Mouse (Mus musculus) spleen, postnatal 10 days (tissue): ENCODE measurements around the gene Nod1.

ENCODE experiments used
- DNase-seq, 2 experiments: peaks; one replicate each; pipeline ENCODE4 v3.0.0; 2021 to 2022; ENCODE audit warnings: low spot score in 2 of 2

Gene Nod1

DNA sequence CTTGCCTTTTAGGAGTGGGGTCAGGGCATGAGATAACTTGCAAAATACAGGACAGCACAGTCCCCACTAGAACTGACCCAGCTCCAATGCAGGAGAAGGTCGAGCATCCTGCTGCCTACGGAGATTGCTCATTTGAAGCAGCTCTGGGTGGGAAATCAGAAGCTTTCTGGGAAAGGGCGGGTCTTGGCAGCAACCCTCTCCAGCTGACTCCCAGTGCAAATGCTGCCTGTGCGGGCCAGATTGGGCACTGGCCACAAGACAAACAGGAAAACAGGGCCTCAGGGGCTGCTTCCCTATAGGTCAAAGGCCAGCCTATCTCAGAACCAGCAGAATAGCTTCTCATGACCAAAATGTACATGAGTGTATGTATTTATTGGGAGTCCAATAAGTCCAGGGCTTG, 32.8 kb downstream of the Nod1 start:
- no peak for DNase-seq

DNA sequence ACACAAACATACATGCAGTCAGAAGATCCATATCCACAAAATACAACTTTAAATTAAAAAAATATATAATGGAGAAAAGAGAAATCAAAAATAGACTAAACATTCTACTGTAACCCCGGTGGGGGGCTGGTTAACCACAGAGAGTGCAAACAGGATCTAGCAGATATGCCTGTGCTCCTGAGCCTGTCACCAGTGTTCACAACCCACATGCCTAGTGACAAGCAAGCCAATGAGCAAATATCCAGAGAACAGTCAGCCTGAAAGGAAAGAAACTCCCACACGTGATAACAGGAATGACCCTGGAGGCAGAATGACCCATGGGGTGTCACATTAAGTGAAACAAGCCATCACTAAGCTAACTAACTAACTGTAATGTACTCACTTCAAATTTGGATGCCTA, 35.9 kb downstream of the Nod1 start:
- DNase-seq = no peak

DNA sequence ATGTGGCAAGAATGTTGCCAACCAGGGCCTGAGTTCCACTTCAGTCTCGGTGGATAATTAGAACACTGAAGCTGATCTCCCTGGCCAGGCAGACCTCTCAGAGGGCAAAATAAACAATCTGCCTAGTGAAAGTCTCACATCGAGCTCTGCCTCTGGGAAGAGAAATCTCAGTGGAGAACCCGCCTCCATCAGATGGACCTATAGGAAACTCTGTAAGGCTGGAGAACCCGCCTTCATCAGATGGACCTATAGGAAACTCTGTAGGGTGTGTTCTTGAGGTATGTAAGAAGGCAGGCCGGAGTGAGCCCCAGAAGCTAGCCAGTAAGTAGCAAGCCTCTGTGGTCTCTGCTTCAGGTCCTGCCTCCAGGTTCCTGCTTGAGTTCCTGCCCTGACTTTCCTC, 37.5 kb downstream of the Nod1 start:
- DNase-seq = no peak

DNA sequence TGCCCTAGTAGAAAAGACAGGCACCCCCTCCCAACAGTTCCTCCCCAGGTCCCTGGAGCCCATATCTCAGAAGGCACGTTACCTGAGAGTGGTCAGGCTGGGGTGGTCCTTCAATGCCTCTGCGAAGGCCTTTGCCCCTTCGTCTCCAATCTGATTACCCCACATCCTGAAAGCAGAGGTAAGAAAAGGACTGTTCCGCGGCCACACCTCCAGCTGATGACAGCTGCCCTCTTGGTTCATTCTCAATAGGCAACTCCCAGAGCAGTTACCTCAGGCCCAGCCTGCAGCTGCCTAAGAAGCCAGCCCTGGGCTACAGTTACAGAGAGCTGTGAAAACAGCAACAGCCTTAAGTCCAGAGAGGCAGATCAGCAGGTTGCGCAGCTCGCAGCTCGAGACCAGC, 38.1 kb downstream of the Nod1 start:
- no peak for DNase-seq

DNA sequence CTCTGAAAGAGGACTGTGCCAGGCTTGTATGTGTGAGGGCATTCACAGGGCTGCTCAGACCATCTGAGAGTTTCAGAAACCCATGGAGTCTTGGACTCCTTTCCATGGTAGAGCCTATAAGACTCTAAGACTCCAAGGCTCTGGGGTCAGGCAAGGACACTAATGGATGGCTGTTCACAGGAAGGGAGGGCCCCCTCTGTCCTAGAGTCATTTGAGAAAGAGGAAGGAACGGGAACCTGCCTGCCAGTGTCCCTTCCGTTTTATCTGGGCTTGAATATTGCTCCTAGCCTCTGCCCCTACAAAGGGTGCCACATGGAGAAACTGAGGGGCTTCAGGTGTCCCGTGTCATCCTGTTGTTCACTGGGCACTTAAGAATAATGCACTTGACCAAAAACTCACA, 38.5 kb downstream of the Nod1 start:
- no peak for DNase-seq

DNA sequence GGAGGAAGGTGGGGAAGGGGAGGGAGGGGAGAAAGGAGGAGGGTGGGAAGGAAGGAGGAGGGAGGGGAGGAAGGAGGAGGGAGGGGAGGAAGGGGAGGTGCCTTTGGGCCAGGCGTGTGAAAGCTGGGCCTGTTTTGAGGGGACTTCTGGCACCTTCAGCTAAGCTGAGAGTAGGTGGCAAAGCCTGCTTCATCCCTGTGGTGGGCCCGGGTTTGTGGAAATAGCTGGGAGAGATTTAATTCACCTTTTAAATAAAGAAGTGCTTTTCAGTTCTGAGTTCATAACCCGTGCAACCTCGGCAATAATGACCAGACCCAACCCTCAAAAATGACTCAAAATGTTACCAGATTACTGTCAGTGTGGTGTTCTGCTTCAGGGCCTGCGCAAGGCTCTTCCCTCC, 39.2 kb downstream of the Nod1 start:
- no peak for DNase-seq

DNA sequence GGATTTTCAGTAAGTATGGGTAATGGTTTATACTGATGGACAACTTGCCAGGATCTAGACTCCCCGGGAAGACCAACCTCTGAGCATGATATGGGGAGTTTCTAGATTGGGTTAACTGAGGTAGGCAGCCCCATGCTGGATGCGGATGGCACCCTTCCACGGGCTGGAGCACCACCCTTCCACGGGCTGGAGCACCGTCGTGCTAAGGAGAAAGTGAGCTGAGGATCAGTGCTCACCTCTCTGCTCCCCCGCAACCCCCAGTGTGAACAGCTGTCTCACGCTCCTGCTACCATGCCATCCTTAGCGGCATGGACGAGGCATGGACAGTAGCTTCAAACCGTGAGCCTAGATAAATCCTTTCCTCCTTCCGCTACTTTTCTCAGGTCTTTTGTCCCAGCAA, 39.9 kb downstream of the Nod1 start:
- DNase-seq = no peak

DNA sequence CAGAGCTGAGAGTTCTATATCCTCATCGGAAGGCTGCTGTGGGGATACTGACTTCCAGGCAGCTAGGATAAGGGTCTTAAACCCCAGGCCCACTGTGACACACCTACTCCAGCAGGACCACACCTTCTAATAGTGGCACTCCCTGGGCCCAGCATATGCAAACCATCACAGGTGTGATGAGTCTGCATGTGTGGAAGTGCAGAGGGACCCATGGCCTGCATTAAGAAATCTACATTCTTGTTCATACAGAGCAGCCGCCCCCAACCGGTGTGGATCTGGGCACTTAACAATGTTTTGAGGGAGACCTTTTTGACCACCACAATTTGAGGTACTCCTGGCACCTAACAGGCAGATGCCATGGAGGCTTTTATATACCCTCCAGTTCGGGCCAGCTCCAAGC, 40.8 kb downstream of the Nod1 start:
- no peak for DNase-seq

DNA sequence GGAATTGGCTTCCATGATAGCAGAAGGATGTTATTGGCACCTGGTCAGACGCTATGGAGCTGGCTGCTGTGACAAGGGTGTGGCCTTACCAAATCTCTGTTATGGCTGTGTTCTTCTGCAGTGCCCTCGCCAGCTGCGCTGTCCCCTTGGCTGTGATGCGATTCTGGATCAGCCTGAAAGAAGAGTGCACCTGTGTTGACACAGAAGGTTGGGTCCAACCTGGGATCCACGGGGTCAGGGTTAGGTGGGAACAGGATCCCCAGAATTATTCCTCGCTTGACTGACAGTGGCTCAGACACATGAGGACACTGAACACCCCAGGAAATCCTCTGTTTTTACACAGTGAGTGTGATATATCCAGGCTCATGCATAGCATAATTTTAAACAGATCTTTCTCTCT, 44.5 kb downstream of the Nod1 start:
- no peak for DNase-seq

DNA sequence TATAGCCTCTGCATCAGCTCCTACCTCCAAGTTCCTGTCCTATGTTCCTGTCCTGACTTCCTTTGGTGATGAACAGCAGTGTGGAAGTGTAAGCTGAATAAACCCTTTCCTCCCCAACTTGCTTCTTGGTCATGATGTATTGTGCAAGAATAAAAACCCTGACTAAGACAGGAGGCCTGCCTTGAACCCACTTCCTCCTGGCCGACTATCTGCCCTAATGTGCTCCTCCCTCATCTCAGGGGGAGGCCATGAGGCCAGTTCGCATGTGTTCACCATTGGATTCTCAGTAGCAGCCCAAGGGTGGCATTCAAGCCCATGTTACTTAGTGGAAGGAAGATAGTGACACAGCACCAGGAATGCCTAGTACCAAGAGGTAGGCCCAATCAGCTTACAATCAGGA, 45.5 kb downstream of the Nod1 start:
- DNase-seq = no peak

DNA sequence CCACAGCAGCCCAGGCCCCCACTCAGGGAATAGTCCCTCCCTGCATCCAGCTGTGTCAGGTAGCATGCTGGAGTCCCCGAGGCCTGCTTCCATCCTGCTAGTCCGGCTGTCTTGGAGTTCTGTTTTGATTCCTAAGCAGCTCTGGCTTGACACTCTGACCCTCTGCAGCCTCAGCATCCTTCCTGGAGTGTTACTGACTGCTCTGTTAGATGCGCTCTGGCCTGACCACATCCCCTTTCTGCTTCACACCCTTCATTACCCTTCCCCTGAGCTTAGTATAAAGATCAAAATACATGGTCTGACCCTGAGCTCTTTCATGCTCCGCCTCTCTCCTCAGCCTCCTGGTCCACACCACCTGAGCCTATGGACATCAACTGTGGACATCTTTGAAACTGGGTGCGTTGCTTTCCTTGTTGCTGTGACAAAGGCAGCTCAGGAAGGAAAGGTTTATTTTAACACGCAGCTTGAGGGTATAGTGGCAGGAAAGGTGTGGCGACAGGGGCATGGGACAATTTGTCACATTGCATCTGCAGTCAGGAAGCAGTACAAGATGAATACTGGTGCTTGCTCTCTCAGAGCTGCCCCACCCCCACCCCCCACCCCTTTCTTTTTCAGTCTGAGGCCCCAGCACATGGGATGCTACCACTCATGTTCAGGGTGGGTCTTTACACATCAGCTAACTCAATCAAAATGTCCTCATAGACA, 46.5 kb downstream of the Nod1 start:
- no peak for DNase-seq

DNA sequence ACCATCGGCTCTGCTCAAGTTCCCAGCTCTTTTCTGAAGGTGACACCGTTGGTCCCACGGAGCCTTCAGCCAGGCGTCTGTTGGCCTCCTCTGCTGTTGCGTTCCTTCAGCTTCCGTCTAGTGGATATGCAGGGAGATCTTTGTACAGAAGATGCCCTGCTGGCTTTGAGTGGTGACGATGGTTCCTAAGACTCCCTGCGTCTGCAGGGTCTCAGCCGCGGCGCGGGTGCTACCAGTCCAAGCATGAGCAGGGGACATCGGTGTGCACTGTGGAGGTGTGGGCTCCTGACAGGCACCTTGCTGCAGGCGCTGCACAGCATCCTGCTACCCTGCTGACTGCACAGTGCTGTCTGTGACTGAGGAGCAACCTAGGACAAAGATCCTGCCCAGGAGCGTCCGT, 47.9 kb downstream of the Nod1 start:
- DNase-seq = peak in 1 of 2 experiments; percentile 10

DNA sequence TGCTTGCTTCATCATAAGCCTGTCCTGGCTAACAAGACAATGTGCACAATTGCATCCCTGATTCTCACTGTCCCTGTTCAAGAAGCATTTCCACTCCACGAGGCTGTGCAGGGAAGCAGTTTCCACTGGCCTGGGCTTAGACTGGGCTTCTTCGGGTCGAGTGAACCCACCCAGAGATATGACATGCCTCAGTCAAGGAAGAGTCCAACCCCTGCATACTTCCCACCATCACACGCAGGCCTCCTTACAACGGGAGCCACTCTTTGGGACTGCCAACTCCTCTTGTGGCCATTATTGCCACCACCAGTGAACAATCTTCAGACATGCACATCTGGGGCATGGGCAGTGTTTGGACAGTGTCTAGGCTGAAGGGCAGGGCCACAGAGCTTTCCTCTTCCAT, 53.9 kb downstream of the Nod1 start:
- DNase-seq = no peak

DNA sequence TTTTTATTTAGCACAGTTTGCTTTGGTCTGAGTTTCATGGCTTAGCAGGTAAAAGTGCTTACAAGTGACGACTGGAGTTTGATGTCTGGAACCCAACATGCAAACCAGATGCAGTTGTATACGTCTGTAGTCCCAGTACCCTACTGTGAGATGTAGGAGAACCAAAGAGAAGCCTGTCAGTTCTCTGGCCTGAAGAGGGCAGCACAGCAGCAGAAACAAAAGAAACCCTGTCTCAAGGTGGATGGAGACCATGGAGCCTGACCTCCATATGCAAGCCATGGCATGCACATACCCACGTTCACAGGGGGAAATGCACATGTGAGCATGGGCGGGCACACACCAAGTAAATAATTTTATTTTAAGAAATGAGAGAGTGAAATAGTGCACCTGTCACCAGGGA, 54.9 kb downstream of the Nod1 start:
- peak in 1 of 2 experiments; percentile 71 for DNase-seq

DNA sequence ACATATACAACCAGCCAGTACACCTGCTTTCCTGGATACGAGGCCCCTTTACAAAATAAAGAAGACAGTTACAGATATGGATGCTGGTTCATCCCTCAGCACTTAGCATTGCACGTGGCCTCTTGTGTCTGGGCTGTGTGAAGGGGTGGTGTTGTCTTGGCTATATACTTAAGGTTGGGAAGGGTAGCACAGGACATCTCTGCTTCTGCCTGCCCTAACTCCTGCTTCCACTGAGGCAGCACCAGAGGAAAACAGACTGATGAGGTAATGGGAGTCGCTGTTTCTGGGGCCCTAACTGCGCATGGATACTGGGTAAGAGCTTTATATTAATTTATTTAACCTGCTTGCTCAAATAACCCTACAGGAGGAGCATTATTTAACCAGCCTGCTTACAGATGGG, 55.5 kb downstream of the Nod1 start:
- no peak for DNase-seq

DNA sequence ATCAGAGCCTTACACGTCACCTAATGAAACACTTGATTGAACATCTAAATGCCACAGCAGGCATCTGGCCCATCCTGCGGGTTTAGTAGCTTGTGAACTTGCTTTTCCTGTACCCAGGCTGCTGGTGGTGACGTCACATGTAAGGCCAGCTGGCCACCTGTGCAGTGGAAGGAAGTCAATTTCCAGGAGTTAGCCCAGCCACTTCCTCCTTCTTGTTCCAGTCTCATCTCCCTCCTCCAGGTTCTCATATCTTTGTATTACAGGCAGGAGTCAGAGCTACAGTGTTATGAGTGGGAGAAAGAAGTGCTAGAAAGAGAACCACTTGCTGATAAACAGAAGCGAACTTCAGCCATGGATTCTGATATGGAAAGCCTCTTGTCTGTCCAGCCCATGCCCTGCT, 56.2 kb downstream of the Nod1 start:
- no peak for DNase-seq

DNA sequence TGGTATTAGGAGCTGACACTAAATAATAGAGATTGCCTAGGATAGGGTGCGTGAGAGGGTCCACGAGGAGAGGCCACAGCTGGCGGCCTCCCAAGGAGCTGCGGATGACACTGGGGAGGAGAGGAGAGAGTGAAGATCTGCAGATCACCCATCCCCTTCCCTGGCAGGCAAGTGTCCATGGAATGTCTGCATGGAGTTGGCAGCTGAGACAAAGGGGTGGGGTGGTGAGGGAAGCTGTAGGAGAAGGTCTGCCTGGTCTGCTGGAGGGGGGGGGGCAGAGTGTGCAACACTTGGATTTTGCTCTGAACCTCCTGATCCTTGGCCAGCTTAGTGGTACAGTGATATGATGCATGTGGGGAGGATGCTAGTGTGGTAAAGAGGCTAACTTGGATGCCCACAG, 57.4 kb downstream of the Nod1 start:
- no peak for DNase-seq

DNA sequence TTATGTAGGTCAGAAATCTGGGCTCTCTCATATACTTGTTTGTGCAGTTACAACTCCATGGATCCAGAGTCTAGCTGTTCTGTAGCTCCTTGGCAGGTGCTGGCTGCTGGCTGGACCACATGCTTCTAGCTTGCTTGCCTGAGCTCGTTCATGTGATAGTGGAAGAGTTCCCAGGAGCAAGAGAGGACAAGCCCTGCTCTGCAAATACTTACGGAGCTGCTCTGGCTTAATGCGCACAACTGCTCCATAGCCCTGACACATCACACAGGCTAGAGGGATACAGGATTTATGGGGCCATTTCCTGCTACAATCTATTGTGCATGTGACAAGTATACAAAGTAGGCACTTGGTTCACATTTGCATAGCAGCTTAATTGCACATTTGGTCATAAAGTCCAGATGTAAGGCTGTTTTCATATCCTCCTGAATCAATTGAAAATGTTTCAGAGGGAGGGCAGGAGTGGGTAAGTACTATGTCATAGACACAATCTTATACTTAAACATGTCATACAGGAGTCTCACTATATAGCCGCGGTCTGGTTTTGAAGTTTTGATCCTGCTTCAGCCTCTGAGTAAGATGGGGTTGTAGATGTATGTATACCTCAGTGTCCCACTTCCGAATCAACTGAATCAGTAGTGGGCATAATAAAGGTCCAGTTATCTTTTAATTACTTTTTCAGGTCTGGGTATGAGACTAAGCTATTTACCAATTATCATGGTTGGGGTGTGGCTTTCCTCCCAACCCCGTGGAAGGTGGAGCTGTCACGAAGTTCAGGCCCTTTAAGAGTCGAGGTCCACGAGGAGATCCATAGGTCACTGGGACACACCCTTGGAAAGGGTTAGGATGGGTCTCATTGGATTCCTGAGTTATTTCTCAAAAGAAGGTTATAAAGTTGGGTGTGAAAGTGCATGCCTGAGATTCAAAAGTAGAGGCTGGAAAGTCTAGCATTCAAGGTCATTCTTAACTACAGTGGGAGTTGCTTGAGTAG, 66.1 kb downstream of the Nod1 start:
- DNase-seq = no peak

DNA sequence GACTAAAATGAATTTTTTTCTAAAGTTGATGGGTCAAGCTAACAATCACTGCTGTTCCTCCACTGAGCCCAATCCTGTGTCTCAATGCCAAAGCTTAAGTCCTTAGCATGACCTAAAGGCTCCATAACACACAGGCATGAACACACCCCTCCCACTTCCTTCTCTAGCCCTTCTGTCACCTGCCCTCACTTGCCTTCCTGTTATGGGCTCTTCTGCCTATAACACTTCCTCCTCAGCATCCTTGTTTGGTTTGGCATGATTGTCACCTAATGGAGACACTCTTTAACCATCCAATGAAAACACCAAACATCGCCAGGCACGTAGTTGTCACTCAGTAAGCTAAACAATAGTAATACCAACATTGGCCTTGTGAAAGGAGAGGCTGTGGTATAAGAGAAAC, 69.9 kb downstream of the Nod1 start:
- no peak for DNase-seq

DNA sequence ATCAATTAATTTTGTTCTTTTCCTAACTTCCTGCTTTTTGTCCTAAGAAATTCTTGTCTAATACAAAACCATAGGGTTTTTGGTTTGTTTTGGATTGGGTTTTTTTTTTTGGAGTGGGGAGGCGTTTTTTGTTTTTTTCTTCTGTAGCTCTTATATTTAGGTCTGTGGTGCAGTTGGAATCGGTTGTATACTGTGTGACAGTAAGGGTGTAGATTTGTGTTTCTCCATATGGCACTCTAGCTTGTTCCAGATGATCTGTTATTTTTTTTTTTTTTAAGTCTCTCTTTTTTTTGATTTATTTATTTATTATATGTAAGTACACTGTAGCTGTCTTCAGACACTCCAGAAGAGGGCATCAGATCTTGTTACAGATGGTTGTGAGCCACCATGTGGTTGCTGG, 72.2 kb downstream of the Nod1 start:
- DNase-seq = no peak

DNA sequence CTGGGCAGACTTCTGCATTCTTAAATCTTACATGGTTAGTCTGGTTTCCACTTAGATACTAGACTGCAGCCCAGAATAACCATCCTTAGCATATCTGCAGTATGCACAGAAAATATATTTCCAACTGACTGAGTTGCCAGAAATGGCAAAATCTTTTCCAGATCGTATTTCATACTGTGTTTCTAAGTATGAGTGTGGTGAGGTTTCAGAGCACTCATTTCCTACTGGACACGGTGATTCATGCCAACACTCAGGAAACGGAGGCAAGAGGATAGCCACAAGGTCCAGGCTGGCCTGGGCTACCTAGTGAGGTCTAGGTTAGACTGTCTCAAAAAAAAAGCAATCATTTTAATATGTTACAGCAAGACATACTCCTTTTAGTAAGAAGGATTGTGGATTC, 81.0 kb downstream of the Nod1 start:
- no peak for DNase-seq

DNA sequence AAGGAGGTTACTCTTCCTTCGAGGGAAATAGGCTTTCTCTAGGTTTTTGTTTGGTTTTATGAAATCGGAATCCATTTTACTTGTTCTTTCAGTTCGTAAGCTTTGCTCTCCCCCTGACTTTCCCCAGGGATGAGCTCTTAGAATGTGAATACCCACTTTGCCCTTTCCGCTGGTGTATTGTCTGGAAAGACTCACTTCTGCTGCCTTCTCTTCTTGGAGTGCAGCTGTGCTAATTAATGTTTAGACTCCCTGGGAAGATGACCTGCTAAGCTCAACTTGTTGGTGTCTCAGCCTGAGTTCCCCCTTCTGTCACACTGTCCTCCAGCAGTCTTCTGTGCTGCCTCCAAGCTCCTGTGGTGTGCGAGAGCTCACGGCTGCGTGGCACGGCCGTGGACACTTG, 82.2 kb downstream of the Nod1 start:
- DNase-seq = no peak

DNA sequence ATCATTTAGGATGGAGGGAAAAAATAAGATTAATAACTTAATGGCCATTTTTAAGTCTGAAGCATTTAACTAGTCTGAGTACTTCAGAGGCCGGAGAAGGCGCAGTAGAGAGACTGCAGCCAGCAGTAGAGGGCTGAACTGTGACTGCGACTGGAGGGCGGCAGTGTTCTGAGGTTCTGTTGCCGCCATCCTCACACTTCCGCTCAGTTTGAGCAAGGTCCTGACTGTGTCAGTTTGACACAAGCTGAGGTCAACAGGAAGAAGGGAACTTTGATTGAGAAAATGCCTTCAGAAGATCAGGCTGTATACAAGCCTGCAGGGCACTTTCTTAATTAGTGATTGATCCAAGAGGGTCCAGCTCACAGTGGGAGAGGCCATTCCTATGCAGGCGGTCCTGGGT, 86.2 kb downstream of the Nod1 start:
- DNase-seq = no peak
